Mouse (Mus musculus): ENCODE measurements around the gene Vmn2r93.

The Vmn2r93 gene

GRCm38 (mm10) chr17:18297799-18298198 lies at the start of gene Vmn2r93:
Gene Vmn2r93, plus strand, starts transcription at chr17:18298099.
- DNase-seq, result no peak

GRCm38 (mm10) chr17:18277656-18278055 lies 20.2 kb upstream of the Vmn2r93 start, which contains the start of gene Vmn2r94:
Gene Vmn2r94, minus strand, starts transcription at chr17:18277756.
- DNase-seq, result no peak

DNA sequence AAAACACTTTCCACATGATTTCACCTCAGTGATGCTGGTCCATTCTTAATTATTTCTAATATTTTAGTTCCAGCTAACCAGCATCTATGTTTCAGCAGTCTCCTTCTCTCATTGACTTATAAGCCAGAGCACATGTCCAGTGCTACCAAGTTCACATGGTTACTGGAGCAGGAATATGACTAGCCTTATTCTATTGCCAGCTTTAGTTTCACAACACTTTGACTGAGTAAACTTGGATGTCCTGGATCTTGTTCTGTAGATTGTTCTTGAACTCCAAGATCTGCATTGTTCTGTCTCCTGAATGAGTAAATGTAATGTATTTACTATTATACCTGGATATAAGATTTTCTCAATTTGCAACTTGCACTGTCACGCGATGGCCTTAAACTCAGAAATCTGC lies 25.1 kb downstream of the Vmn2r93 start:
- DNase-seq, result no peak

- no peak for DNase-seq
These were observed 62.1 kb downstream of the Vmn2r93 start for GRCm38 (mm10) chr17:18360007-18360406.

GRCm38 (mm10) chr17:18360602-18361001 lies 62.7 kb downstream of the Vmn2r93 start:
- DNase-seq, result no peak
